Mouse (Mus musculus) heart, embryonic 11.5 days (tissue): ENCODE measurements around the gene Krtap16-1. TPM values are rescaled to one million over a fixed set of nuclear protein-coding genes. Genes with fewer than 3 reads are reported as not detected.

Experiments
- ATAC-seq: fragments of 200-750 bp; cut with Nextera tagmentation; replicated peaks from 2 replicates; pipeline ENCODE4 v1.8.0; 2017; ENCODE audit warnings: moderate library complexity; ENCODE audit not compliant: insufficient number of reproducible peaks, low FRiP score, low TSS enrichment
- H3K27ac ChIP-seq: fragments of 300-500 bp; sonication (generic); 2 replicates; pipeline ENCODE4 v1.5.1; 2014; ENCODE audit warnings: mild to moderate bottlenecking, low read depth, low read length
- H3K27me3 ChIP-seq: fragments of 300-500 bp; sonication (generic); 2 replicates; pipeline ENCODE4 v1.6.1; 2014; ENCODE audit warnings: mild to moderate bottlenecking, low read length, mixed read lengths; ENCODE audit not compliant: control insufficient read depth, insufficient read depth
- H3K36me3 ChIP-seq: fragments of 300-500 bp; sonication (generic); 2 replicates; pipeline ENCODE4 v1.6.1; 2014; ENCODE audit warnings: mild to moderate bottlenecking, low read length, moderate library complexity, mixed read lengths; ENCODE audit not compliant: control insufficient read depth, insufficient read depth
- H3K4me1 ChIP-seq: fragments of 300-500 bp; sonication (generic); 2 replicates; pipeline ENCODE4 v1.6.1; 2014; ENCODE audit warnings: low read length; ENCODE audit not compliant: control insufficient read depth, insufficient read depth
- H3K4me2 ChIP-seq: fragments of 300-500 bp; sonication (generic); 2 replicates; pipeline ENCODE4 v1.6.1; 2014; ENCODE audit warnings: mild to moderate bottlenecking, moderate library complexity
- H3K4me3 ChIP-seq: fragments of 300-500 bp; sonication (generic); 2 replicates; pipeline ENCODE4 v1.5.1; 2014; ENCODE audit warnings: low read depth, low read length
- H3K9ac ChIP-seq: fragments of 300-500 bp; sonication (generic); 2 replicates; pipeline ENCODE4 v1.6.1; 2014; ENCODE audit warnings: mild to moderate bottlenecking, low read depth, low read length, moderate library complexity
- H3K9me3 ChIP-seq: fragments of 300-500 bp; sonication (generic); replicated peaks from 2 replicates; pipeline ENCODE4 v1.6.1; 2016; ENCODE audit warnings: low read length; ENCODE audit not compliant: control insufficient read depth
- WGBS: fragments of 180-500 bp; shearing (Covaris S2); extraction: QIAGEN DNeasy Blood & Tissue Kit; methylation state at CpG from one replicate; pipeline ENCODE4 v1.1.7; 2014; ENCODE audit not compliant: insufficient replicate concordance; 5-methylcytosine and 5-hydroxymethylcytosine counted together
- polyA plus RNA-seq: library from polyadenylated mRNA; unstranded; fragments of >200 nt; fragmentation: Nextera tagmentation; extraction: Ambion mirVana; gene quantifications from 2 replicates; pipeline ENCODE4 v1.2.1, GENCODE M21; 2014

Gene Krtap16-1
- not detected in 2 replicates for polyA plus RNA-seq

GRCm38 (mm10) chr11:99986180-99986647 lies at the start of gene Krtap16-1:
TSS of gene Krtap16-1 (minus strand) at chr11:99986597.
- H3K27me3 ChIP-seq: 0 out of 2 replicates have a peak, but pooled peaks cover 4% of the 10 kb centered on the region
- H3K9me3 ChIP-seq: no peaks in the 10 kb centered on the region
- no peak within 1 kb of the TSS for H3K4me2 ChIP-seq
- no peaks in the 10 kb centered on the region for H3K36me3 ChIP-seq
- no peak for ATAC-seq
- H3K27ac ChIP-seq: no peak within 1 kb of the TSS
- H3K4me3 ChIP-seq: no peak within 1 kb of the TSS
- 76% methylated on average over 8 of the region's 8 CpGs for WGBS
- no peak within 1 kb of the TSS for H3K9ac ChIP-seq
- no peaks in the 10 kb centered on the region for H3K4me1 ChIP-seq

GRCm38 (mm10) chr11:100029768-100030167 lies 43.4 kb upstream of the Krtap16-1 start, which contains the start of gene Krt33b:
TSS of gene Krt33b (minus strand) at chr11:100029868.
- Histone ChIP-seq H3K9ac (no peak within 1 kb of the TSS), H3K4me1 (no peaks in the 10 kb centered on the region), H3K9me3 (no peaks in the 10 kb centered on the region), H3K27me3 (no peaks in the 10 kb centered on the region), H3K4me3 (no peak within 1 kb of the TSS), H3K27ac (no peak within 1 kb of the TSS), H3K36me3 (no peaks in the 10 kb centered on the region), H3K4me2 (no peak within 1 kb of the TSS)
- WGBS: 72% methylated on average over 6 of the region's 6 CpGs
- no peak for ATAC-seq

GRCm38 (mm10) chr11:100021438-100021837 lies 35.0 kb upstream of the Krtap16-1 start:
- H3K4me3 ChIP-seq: no peak overlapping the region
- H3K9ac ChIP-seq: no peak overlapping the region
- no peak for ATAC-seq
- no peaks in the 10 kb centered on the region for H3K4me1 ChIP-seq
- H3K36me3 ChIP-seq: no peaks in the 10 kb centered on the region
- H3K9me3 ChIP-seq: no peaks in the 10 kb centered on the region
- H3K27ac ChIP-seq: no peak overlapping the region
- H3K4me2 ChIP-seq: no peak overlapping the region
- H3K27me3 ChIP-seq: no peaks in the 10 kb centered on the region
- 51% methylated on average over 5 of the region's 5 CpGs for WGBS

GRCm38 (mm10) chr11:100019466-100019865 lies 33.1 kb upstream of the Krtap16-1 start:
- H3K36me3 ChIP-seq: no peaks in the 10 kb centered on the region
- H3K27me3 ChIP-seq: no peaks in the 10 kb centered on the region
- WGBS: 93% methylated on average over 1 of the region's 1 CpGs
- H3K4me1 ChIP-seq: no peaks in the 10 kb centered on the region
- ATAC-seq: no peak
- H3K27ac ChIP-seq: no peak overlapping the region
- H3K9me3 ChIP-seq: no peaks in the 10 kb centered on the region
- H3K4me3 ChIP-seq: no peak overlapping the region
- no peak overlapping the region for H3K9ac ChIP-seq
- no peak overlapping the region for H3K4me2 ChIP-seq

GRCm38 (mm10) chr11:100016112-100016511 lies 29.7 kb upstream of the Krtap16-1 start, which contains the start of gene Krt33a:
TSS of gene Krt33a (minus strand) at chr11:100016212.
- ATAC-seq: no peak
- H3K36me3 ChIP-seq: no peaks in the 10 kb centered on the region
- 75% methylated on average over 4 of the region's 4 CpGs for WGBS
- H3K27ac ChIP-seq: no peak within 1 kb of the TSS
- no peaks in the 10 kb centered on the region for H3K9me3 ChIP-seq
- no peaks in the 10 kb centered on the region for H3K27me3 ChIP-seq
- H3K9ac ChIP-seq: no peak within 1 kb of the TSS
- H3K4me2 ChIP-seq: no peak within 1 kb of the TSS
- H3K4me1 ChIP-seq: no peaks in the 10 kb centered on the region
- H3K4me3 ChIP-seq: no peak within 1 kb of the TSS

GRCm38 (mm10) chr11:100013691-100014171 lies 27.3 kb upstream of the Krtap16-1 start:
- no peaks in the 10 kb centered on the region; the same call in 1 of the 2 replicates for H3K27me3 ChIP-seq
- WGBS: 73% methylated on average over 4 of the region's 4 CpGs
- no peaks in the 10 kb centered on the region for H3K9me3 ChIP-seq
- no peaks in the 10 kb centered on the region for H3K4me1 ChIP-seq
- no peak for ATAC-seq
- H3K27ac ChIP-seq: no peak overlapping the region
- no peaks in the 10 kb centered on the region for H3K36me3 ChIP-seq
- H3K9ac ChIP-seq: no peak overlapping the region
- H3K4me3 ChIP-seq: no peak overlapping the region
- no peak overlapping the region for H3K4me2 ChIP-seq

- no peaks in the 10 kb centered on the region for H3K9me3 ChIP-seq
- H3K27me3 ChIP-seq: no peaks in the 10 kb centered on the region; the same call in 1 of the 2 replicates
- H3K36me3 ChIP-seq: no peaks in the 10 kb centered on the region
- H3K4me1 ChIP-seq: no peaks in the 10 kb centered on the region
- no peak overlapping the region for H3K9ac ChIP-seq
- ATAC-seq: no peak
- WGBS: 75% methylated on average over 5 of the region's 5 CpGs
- no peak overlapping the region for H3K27ac ChIP-seq
- no peak overlapping the region for H3K4me2 ChIP-seq
- no peak overlapping the region for H3K4me3 ChIP-seq
Observed at GRCm38 (mm10) chr11:100010682-100011081, 24.3 kb upstream of the Krtap16-1 start.

- no peak for ATAC-seq
Observed at GRCm38 (mm10) chr11:100008336-100008735, 21.9 kb upstream of the Krtap16-1 start.

GRCm38 (mm10) chr11:100006624-100007023 lies 20.2 kb upstream of the Krtap16-1 start:
- Histone ChIP-seq H3K4me1 (no peaks in the 10 kb centered on the region), H3K36me3 (no peaks in the 10 kb centered on the region), H3K4me3 (no peak overlapping the region), H3K27ac (no peak overlapping the region), H3K27me3 (no peaks in the 10 kb centered on the region; the same call in 1 of the 2 replicates), H3K9ac (no peak overlapping the region), H3K9me3 (no peaks in the 10 kb centered on the region), H3K4me2 (no peak overlapping the region)
- WGBS: 48% methylated on average over 3 of the region's 3 CpGs
- no peak for ATAC-seq

More at GRCm38 (mm10) chr11:100008336-100008735, 21.9 kb upstream of the Krtap16-1 start:
- Histone ChIP-seq H3K4me3 (no peak overlapping the region), H3K36me3 (no peaks in the 10 kb centered on the region), H3K27me3 (no peaks in the 10 kb centered on the region; the same call in 1 of the 2 replicates), H3K4me1 (no peaks in the 10 kb centered on the region), H3K9me3 (no peaks in the 10 kb centered on the region), H3K4me2 (no peak overlapping the region), H3K27ac (no peak overlapping the region), H3K9ac (no peak overlapping the region)
- WGBS: 76% methylated on average over 5 of the region's 5 CpGs
